Mouse (Mus musculus): ENCODE results near the gene Lipe.

GRCm38 (mm10) chr7:25376556-25376955, 22.0 kb downstream of the Lipe start:
- TF ChIP-seq CTCF (IDR thresholded peaks at IDR 0.05; ENCODE audit: extremely low read depth, insufficient read depth, insufficient read length, insufficient replicate concordance) (no peak), POLR2A (IDR thresholded peaks at IDR 0.05; ENCODE audit: low read depth, low read length) (no peak)
